Mouse (Mus musculus) megakaryocyte, embryonic 14.5 days (primary cell): ENCODE data around the gene St6gal1.

Experiments
- FLI1 ChIP-seq: IDR thresholded peaks from 2 replicates; pipeline ENCODE4 v1.6.1; 2012; ENCODE audit warnings: low read length, inconsistent platforms, mixed read lengths
- GATA1 ChIP-seq: IDR thresholded peaks from 3 replicates; pipeline ENCODE4 v1.6.1; 2012; ENCODE audit warnings: mixed read lengths, low read length, inconsistent platforms, borderline replicate concordance

DNA sequence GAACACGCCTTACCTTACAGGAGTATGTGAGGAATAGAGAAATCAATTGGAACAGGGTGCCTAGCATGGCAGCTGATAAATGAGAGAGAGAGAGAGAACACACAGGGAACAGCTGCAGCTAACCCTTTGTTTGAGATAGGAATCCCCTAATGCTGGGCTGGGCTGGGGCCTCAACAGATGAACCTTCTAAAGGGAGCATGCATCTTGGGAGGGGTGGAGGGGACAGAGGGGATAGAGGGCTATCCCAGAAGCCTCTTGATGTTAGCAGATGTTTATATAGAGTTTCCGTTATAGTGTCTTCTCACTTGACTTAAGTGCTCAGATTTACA lies 26.9 kb downstream of the St6gal1 start:
- TF ChIP-seq GATA1 (no peak), FLI1 (no peak)
